Mouse (Mus musculus) midbrain, embryonic 15.5 days (tissue): ENCODE data around the gene Triobp. TPM values are rescaled to one million over a fixed set of nuclear protein-coding genes. Genes with fewer than 3 reads are reported as not detected.

Source experiments
- ATAC-seq: fragments of 200-750 bp; cut with Nextera tagmentation; replicated peaks from 2 replicates; pipeline ENCODE4 v1.8.0; 2017; ENCODE audit warnings: moderate TSS enrichment
- H3K27ac ChIP-seq: fragments of 300-500 bp; sonication (generic); 2 replicates; pipeline ENCODE4 v1.5.1; 2015; ENCODE audit warnings: mild to moderate bottlenecking, inconsistent platforms
- H3K27me3 ChIP-seq: fragments of 300-500 bp; sonication (generic); replicated peaks from 2 replicates; pipeline ENCODE4 v1.6.1; 2015; ENCODE audit warnings: inconsistent platforms
- H3K36me3 ChIP-seq: fragments of 300-500 bp; sonication (generic); replicated peaks from 2 replicates; pipeline ENCODE4 v1.6.1; 2015; ENCODE audit warnings: inconsistent platforms
- H3K4me1 ChIP-seq: fragments of 300-500 bp; sonication (generic); 2 replicates; pipeline ENCODE4 v1.6.1; 2015; ENCODE audit warnings: inconsistent platforms
- H3K4me2 ChIP-seq: fragments of 300-500 bp; sonication (generic); 2 replicates; pipeline ENCODE4 v1.6.1; 2015; ENCODE audit warnings: inconsistent platforms, mild to moderate bottlenecking, moderate library complexity
- H3K4me3 ChIP-seq: fragments of 300-500 bp; sonication (generic); 2 replicates; pipeline ENCODE4 v1.5.1; 2015; ENCODE audit warnings: mild to moderate bottlenecking, inconsistent platforms
- H3K9ac ChIP-seq: fragments of 300-500 bp; sonication (generic); 2 replicates; pipeline ENCODE4 v1.6.1; 2015; ENCODE audit warnings: mild to moderate bottlenecking, inconsistent platforms
- H3K9me3 ChIP-seq: fragments of 300-500 bp; sonication (generic); 2 replicates; pipeline ENCODE4 v1.6.1; 2016; ENCODE audit warnings: inconsistent platforms
- WGBS: fragments of 180-500 bp; shearing (Covaris S2); methylation state at CpG from one replicate; pipeline ENCODE4 v1.1.7; 2015; ENCODE audit warnings: mixed read lengths; 5-methylcytosine and 5-hydroxymethylcytosine counted together
- polyA plus RNA-seq: library from polyadenylated mRNA; unstranded; fragments of >200 nt; fragmentation: Nextera tagmentation; extraction: Ambion mirVana; gene quantifications from 2 replicates; pipeline ENCODE4 v1.2.1, GENCODE M21; 2015

The Triobp gene
- polyA plus RNA-seq, 1 experiment from 2014 or later: 55.5 TPM

GRCm38 (mm10) chr15:78927021-78927787 lies 20.3 kb upstream of the Triobp start:
- H3K9ac ChIP-seq: no peak overlapping the region
- peak overlapping the region; percentile 44 for H3K4me2 ChIP-seq
- H3K36me3 ChIP-seq: no peaks in the 10 kb centered on the region
- ATAC-seq: no peak
- H3K4me3 ChIP-seq: no peak overlapping the region
- peaks cover 18% of the 10 kb centered on the region for H3K4me1 ChIP-seq
- no peaks in the 10 kb centered on the region for H3K9me3 ChIP-seq
- H3K27ac ChIP-seq: no peak overlapping the region
- 19% methylated on average over 15 of the region's 15 CpGs for WGBS
- H3K27me3 ChIP-seq: peaks cover 4% of the 10 kb centered on the region; the same call in 1 of the 2 replicates

DNA sequence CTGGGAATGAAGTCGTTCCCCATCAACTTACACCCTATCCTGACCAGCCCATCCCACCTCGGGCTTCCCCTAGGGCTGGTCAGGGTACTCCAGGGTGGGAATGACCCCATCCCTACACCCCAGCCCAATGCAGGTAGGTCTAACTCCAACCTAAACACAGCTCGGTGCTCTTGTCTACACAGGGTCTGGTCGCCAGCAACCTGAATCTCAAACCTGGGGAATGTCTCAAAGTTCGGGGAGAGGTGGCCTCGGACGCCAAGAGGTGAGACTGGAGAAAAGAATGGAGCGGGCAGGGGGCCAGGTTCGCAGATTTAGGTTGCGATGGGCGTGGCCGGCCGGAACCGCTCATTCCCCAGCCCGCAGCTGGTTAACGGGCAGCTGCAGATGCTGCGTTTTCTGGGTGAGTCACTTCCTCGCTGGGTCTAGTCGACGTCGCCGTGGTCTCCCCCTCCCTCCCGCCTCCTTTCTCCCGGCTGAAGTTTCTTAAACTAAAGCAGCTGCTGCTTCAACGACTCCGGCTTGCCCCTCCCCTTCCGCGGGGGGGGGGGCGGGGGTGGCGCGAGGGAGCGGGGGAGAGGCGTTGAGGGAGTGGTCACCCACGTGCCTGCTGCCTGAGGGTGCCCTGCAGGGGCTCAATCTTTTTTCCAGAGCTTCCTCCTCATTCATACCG lies 19.6 kb upstream of the Triobp start:
- no peak for ATAC-seq
- WGBS: under 1% methylated on average over 33 of the region's 35 CpGs
- Histone ChIP-seq H3K27me3 (peaks cover 4% of the 10 kb centered on the region; the same call in 1 of the 2 replicates), H3K27ac (no peak overlapping the region), H3K4me1 (peaks cover 18% of the 10 kb centered on the region), H3K4me2 (peak overlapping the region; percentile 44), H3K4me3 (peak overlapping the region; percentile 15), H3K36me3 (no peaks in the 10 kb centered on the region), H3K9me3 (no peaks in the 10 kb centered on the region), H3K9ac (no peak overlapping the region)

DNA sequence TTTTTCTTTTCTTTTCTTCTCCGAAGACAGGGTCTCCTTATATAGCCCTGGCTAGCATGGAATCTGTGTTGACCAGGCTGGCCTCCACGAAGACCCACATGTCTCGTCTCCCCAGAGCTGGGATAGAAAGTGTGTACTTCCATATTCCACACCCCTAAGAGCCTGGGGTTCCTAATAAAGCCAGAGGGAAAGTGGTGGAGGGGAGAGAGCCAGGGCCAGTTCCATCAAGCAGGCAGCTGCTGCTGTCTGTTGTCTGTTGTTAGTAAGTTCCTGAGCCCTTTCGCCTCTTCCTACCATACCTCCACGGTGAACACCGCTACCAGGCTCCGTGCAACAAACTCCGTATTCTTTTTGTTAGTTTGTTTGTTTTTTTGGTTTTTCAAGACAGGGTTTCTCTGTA lies 19.0 kb upstream of the Triobp start:
- Histone ChIP-seq H3K9ac (no peak overlapping the region), H3K9me3 (no peaks in the 10 kb centered on the region), H3K4me1 (peaks cover 18% of the 10 kb centered on the region), H3K4me2 (peak overlapping the region; percentile 44; the same call in 1 of the 2 replicates), H3K27me3 (peaks cover 4% of the 10 kb centered on the region; the same call in 1 of the 2 replicates), H3K27ac (no peak overlapping the region), H3K4me3 (no peak overlapping the region), H3K36me3 (no peaks in the 10 kb centered on the region)
- WGBS: 46% methylated on average over 8 of the region's 8 CpGs
- ATAC-seq: no peak

GRCm38 (mm10) chr15:78930192-78930706 lies 17.3 kb upstream of the Triobp start:
- no peak overlapping the region for H3K4me3 ChIP-seq
- peaks cover 4% of the 10 kb centered on the region; the same call in 1 of the 2 replicates for H3K27me3 ChIP-seq
- no peak overlapping the region for H3K4me2 ChIP-seq
- no peak overlapping the region for H3K27ac ChIP-seq
- no peaks in the 10 kb centered on the region for H3K9me3 ChIP-seq
- no peak overlapping the region for H3K9ac ChIP-seq
- peaks cover 23% of the 10 kb centered on the region for H3K4me1 ChIP-seq
- ATAC-seq: no peak
- H3K36me3 ChIP-seq: no peaks in the 10 kb centered on the region
- 94% methylated on average over 6 of the region's 6 CpGs for WGBS

DNA sequence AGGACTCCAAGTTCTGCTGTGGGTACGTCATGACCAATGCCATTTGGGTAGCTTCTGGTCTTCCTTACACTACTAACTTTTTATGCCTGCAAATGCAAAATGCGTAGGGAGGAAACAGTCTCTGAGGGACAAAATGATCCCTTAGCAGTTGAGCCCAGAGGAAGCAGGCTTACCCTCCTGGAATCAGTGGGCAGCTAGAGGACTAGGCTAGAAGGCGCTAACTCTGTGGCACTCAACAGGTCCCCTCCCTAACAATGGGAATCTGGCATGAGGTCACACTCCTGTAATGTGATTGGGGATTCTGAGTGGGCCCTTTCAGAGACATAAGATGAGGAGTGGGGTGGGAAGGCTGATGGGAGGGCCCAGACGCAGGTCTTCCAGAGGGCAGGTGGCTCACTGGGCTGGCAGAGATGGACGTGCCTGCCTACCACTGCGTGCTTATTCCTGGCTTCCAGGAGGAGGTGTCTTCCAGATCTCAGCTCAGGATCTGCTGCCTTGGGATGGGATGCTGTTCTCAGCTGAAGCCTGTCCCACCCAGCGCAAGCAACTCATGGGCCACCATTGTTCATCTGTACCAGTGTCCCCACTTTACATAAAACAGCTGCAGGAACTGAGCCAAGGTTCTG lies 16.6 kb upstream of the Triobp start:
- 89% methylated on average over 7 of the region's 7 CpGs for WGBS
- no peak overlapping the region for H3K9ac ChIP-seq
- no peak overlapping the region for H3K4me2 ChIP-seq
- H3K27ac ChIP-seq: no peak overlapping the region
- ATAC-seq: no peak
- peaks cover 26% of the 10 kb centered on the region for H3K4me1 ChIP-seq
- H3K9me3 ChIP-seq: no peaks in the 10 kb centered on the region
- no peak overlapping the region for H3K4me3 ChIP-seq
- H3K27me3 ChIP-seq: peaks cover 4% of the 10 kb centered on the region; the same call in 1 of the 2 replicates
- no peaks in the 10 kb centered on the region for H3K36me3 ChIP-seq

DNA sequence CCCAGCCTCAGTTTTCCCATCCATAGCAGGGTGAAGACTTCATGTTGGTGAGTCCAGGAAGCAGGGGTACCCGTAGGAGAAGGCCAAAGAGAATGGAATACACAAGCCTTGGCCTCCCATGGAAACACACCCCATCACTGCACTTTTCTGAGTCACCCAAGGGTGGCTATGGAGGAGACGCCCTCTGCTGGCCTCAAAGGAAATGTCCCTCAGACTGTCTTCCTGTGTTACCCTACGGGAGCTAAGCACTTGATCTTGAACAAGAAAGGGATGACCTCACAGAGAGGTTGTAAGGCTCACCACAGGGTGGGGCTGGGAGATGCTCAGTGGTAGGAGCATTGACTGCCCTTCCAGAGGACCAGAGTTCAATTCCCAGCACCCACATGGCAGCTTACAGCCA lies 15.9 kb upstream of the Triobp start:
- no peaks in the 10 kb centered on the region; the same call in 1 of the 2 replicates for H3K27me3 ChIP-seq
- H3K9ac ChIP-seq: no peak overlapping the region
- H3K4me1 ChIP-seq: peaks cover 25% of the 10 kb centered on the region
- no peak for ATAC-seq
- H3K36me3 ChIP-seq: no peaks in the 10 kb centered on the region
- no peak overlapping the region for H3K27ac ChIP-seq
- H3K4me3 ChIP-seq: no peak overlapping the region
- no peaks in the 10 kb centered on the region for H3K9me3 ChIP-seq
- H3K4me2 ChIP-seq: no peak overlapping the region
- WGBS: 26% methylated on average over 3 of the region's 3 CpGs

DNA sequence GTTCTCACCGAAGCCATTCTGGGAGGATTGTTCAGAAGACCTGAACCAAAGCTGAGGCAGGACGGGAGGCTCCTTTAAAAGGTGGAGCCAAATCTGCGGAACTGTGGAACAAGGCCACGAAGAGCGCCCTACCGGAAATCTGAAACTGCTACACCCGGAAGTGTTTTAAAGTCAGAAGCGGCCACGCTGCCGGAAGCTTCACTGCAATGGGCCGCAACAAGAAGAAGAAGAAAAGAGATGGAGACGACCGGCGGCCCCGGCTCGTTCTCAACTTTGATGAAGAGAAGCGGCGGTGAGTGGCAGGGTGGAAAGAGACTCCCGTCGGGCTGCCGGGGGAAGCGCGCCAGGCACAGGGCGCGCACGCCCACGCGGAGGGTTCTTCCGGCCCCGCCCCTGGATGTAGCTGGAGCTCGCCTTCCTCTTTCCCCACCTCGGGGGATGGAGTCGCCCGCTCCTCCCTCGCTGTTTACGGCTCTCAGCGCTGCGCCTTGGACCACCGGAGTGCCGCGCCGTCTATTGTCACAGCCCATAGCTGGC lies 12.7 kb upstream of the Triobp start, which contains the start of gene Nol12:
Nol12 (plus strand) TSS at position 150 of the 537 bp plus-strand sequence.
- Histone ChIP-seq H3K4me2 (peak within 1 kb of the TSS; percentile 65), H3K9me3 (no peaks in the 10 kb centered on the region), H3K36me3 (peaks cover 13% of the 10 kb centered on the region; the same call in 1 of the 2 replicates), H3K4me1 (peaks cover 17% of the 10 kb centered on the region), H3K9ac (peak within 1 kb of the TSS; percentile 84), H3K27ac (peak within 1 kb of the TSS; percentile 88), H3K27me3 (no peaks in the 10 kb centered on the region), H3K4me3 (peak within 1 kb of the TSS; percentile 80)
- ATAC-seq: peak; percentile 89
- WGBS: 0% methylated on average over 42 of the region's 42 CpGs

DNA sequence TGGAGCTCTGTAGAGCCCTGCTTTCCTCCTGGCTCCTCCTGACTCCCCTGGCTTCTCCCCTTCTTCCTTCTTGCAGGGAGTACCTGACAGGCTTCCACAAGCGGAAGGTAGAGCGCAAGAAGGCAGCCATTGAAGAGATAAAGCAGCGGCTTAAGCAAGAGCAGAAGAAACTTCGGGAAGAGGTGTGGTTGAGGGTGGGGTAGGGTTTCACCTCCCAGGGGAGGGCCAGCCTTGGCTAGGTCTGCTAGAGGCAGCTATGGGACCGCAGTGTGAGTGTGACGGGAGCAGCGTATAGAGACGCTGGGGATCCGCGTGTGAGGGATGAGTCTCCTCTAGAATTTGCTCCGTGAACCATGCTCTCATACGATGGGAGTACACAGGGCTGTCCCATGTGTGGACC lies 11.1 kb upstream of the Triobp start:
- no peaks in the 10 kb centered on the region for H3K9me3 ChIP-seq
- peaks cover 17% of the 10 kb centered on the region for H3K4me1 ChIP-seq
- H3K27ac ChIP-seq: no peak overlapping the region
- no peak for ATAC-seq
- H3K4me3 ChIP-seq: no peak overlapping the region
- no peak overlapping the region for H3K9ac ChIP-seq
- 92% methylated on average over 12 of the region's 12 CpGs for WGBS
- peaks cover 28% of the 10 kb centered on the region for H3K36me3 ChIP-seq
- peak overlapping the region; percentile 65; the same call in 1 of the 2 replicates for H3K4me2 ChIP-seq
- H3K27me3 ChIP-seq: no peaks in the 10 kb centered on the region

- Histone ChIP-seq H3K27ac (no peak overlapping the region), H3K4me2 (no peak overlapping the region), H3K36me3 (peaks cover 30% of the 10 kb centered on the region), H3K9ac (no peak overlapping the region), H3K4me1 (peaks cover 17% of the 10 kb centered on the region), H3K4me3 (no peak overlapping the region), H3K27me3 (no peaks in the 10 kb centered on the region), H3K9me3 (no peaks in the 10 kb centered on the region)
- 77% methylated on average over 10 of the region's 10 CpGs for WGBS
- ATAC-seq: no peak
These were observed 10.2 kb upstream of the Triobp start for GRCm38 (mm10) chr15:78937311-78937710.

DNA sequence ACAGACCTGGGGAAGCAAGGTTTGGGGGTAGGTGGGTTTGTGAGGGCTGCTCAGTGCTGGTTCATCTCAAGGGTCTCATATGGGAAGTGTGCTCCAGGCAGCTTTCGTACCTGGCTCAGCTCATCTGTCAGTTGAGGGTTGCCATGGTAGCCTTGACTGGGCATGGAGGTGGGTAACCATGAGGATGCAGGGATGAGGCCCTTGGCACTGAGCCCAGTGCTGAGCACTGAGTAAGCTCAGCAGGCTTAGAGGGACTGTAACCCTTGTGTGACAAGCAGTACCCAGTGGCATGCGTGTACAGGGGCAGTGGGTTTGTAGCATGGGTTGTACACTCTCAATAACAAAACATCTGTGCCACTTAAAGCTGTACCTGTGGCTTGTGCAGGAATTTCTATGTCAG lies 9.6 kb upstream of the Triobp start:
- Histone ChIP-seq H3K27me3 (no peaks in the 10 kb centered on the region), H3K4me2 (no peak overlapping the region), H3K4me3 (no peak overlapping the region), H3K36me3 (peaks cover 30% of the 10 kb centered on the region), H3K27ac (no peak overlapping the region), H3K9ac (no peak overlapping the region), H3K9me3 (no peaks in the 10 kb centered on the region), H3K4me1 (peaks cover 23% of the 10 kb centered on the region)
- ATAC-seq: no peak
- WGBS: 69% methylated on average over 2 of the region's 2 CpGs

DNA sequence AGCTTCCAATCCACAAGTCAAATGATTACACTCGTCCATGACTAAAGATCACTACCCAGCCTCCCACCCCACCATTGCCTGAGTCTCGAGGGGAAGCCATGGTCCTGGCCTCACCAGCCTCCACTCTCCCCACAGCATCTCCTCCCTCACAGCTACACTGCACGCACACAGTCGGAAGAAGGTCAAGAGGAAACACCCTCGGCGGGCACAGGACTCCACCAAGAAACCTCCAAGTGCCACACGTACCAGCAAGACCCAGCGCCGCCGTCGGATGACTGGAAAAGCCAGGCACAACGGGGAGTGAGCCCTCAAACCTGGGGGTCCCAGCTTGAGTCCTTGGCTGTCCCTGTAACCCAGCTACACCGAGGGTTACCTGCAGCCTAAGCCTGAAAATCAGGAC lies 7.2 kb upstream of the Triobp start:
- no peak for ATAC-seq
- 94% methylated on average over 13 of the region's 13 CpGs for WGBS
- Histone ChIP-seq H3K9me3 (no peaks in the 10 kb centered on the region), H3K4me3 (no peak overlapping the region), H3K9ac (no peak overlapping the region), H3K4me2 (no peak overlapping the region), H3K27me3 (no peaks in the 10 kb centered on the region), H3K36me3 (peaks cover 30% of the 10 kb centered on the region), H3K4me1 (peaks cover 18% of the 10 kb centered on the region), H3K27ac (no peak overlapping the region)

- Histone ChIP-seq H3K27me3 (no peaks in the 10 kb centered on the region; the same call in 1 of the 2 replicates), H3K4me1 (peaks cover 12% of the 10 kb centered on the region), H3K9me3 (no peaks in the 10 kb centered on the region), H3K36me3 (peaks cover 27% of the 10 kb centered on the region), H3K27ac (no peak overlapping the region), H3K9ac (peak overlapping the region; percentile 45), H3K4me3 (peak overlapping the region; percentile 29), H3K4me2 (peak overlapping the region; percentile 48)
- WGBS: under 1% methylated on average over 9 of the region's 9 CpGs
- ATAC-seq: peak; percentile 31; the same call in 1 of the 2 replicates
These were observed 4.9 kb upstream of the Triobp start for GRCm38 (mm10) chr15:78942663-78943062.
